Mouse (Mus musculus) heart, postnatal 0 days (tissue): Measurements from ENCODE around the gene Dll3.

ENCODE experiments used
- CTCF ChIP-seq: IDR thresholded peaks from 2 replicates; pipeline ENCODE4 v1.5.1; 2016; ENCODE audit warnings: antibody characterized with exemption, control low read depth, low read depth
- EP300 ChIP-seq: IDR thresholded peaks from 2 replicates; pipeline ENCODE4 v1.6.1; 2016; ENCODE audit warnings: antibody characterized with exemption, low read depth

DNA sequence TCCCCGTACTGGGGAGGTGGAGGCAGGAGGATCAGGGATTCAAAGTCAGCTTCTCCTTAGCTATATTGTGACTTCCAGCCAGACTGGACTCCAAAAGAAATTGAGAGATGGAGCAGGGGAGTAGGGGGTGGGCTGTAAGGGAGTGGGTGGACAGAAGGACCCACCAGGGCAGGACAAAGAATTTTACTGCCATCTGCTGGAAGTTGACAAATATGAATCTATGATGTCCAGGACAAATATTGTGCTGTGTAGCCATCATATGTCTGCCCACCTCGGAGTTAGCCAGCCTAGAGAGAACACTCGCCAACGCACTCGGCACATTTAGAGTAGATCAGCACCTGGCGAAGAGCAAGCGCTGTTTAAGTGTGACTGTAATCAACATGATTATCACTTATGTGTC lies 46.6 kb upstream of the Dll3 start:
- TF ChIP-seq CTCF = no peak
- no peak for TF ChIP-seq EP300
